Mouse (Mus musculus) splenic B cell, adult 2 months (primary cell): Measurements from ENCODE around the gene Stx7.

Experiments
- DNase-seq: peaks from one replicate; pipeline ENCODE4 v3.0.0-alpha.2; 2011; ENCODE audit warnings: low read depth, low spot score
- H3K27me3 ChIP-seq: 2 replicates; pipeline ENCODE4 v1.6.1; 2012; ENCODE audit warnings: mild to moderate bottlenecking, low read length, moderate library complexity, mixed read lengths; ENCODE audit not compliant: control insufficient read depth, poor library complexity, insufficient read depth, severe bottlenecking
- H3K36me3 ChIP-seq: 2 replicates; pipeline ENCODE4 v1.6.1; 2012; ENCODE audit warnings: mild to moderate bottlenecking, low read length, moderate library complexity, mixed read lengths; ENCODE audit not compliant: control insufficient read depth, poor library complexity, insufficient read depth, severe bottlenecking

The Stx7 gene

GRCm38 (mm10) chr10:24210075-24210474 lies 61.0 kb downstream of the Stx7 start:
- H3K27me3 ChIP-seq, result no peaks in the 10 kb centered on the region
- DNase-seq, result no peak

GRCm38 (mm10) chr10:24213297-24213696 lies 64.2 kb downstream of the Stx7 start:
- H3K27me3 ChIP-seq, result no peaks in the 10 kb centered on the region
- no peak for DNase-seq
- H3K36me3 ChIP-seq, result no peaks in the 10 kb centered on the region

More at GRCm38 (mm10) chr10:24210075-24210474, 61.0 kb downstream of the Stx7 start:
- H3K36me3 ChIP-seq, result no peaks in the 10 kb centered on the region

- no peaks in the 10 kb centered on the region for H3K27me3 ChIP-seq
- H3K36me3 ChIP-seq, result no peaks in the 10 kb centered on the region
- DNase-seq, result no peak
Measured at GRCm38 (mm10) chr10:24217558-24218268, 68.6 kb downstream of the Stx7 start.

- DNase-seq, result no peak
- Histone ChIP-seq H3K27me3 (no peaks in the 10 kb centered on the region), H3K36me3 (no peaks in the 10 kb centered on the region; the same call in 1 of the 2 replicates)
Measured at GRCm38 (mm10) chr10:24220931-24221330, 71.8 kb downstream of the Stx7 start.

GRCm38 (mm10) chr10:24222911-24223310 lies 73.8 kb downstream of the Stx7 start:
- no peaks in the 10 kb centered on the region; the same call in 1 of the 2 replicates for H3K36me3 ChIP-seq
- DNase-seq, result no peak
- no peaks in the 10 kb centered on the region for H3K27me3 ChIP-seq

- H3K27me3 ChIP-seq, result no peaks in the 10 kb centered on the region
- H3K36me3 ChIP-seq, result no peaks in the 10 kb centered on the region; the same call in 1 of the 2 replicates
- DNase-seq, result peak; percentile 5
Measured at GRCm38 (mm10) chr10:24223449-24224143, 74.5 kb downstream of the Stx7 start, which contains the start of gene Moxd1. Gene Moxd1 (plus strand): TSS chr10:24223517.

GRCm38 (mm10) chr10:24224591-24224990 lies 75.5 kb downstream of the Stx7 start:
- DNase-seq, result no peak
- Histone ChIP-seq H3K36me3 (no peaks in the 10 kb centered on the region; the same call in 1 of the 2 replicates), H3K27me3 (no peaks in the 10 kb centered on the region)

GRCm38 (mm10) chr10:24228318-24229183 lies 79.4 kb downstream of the Stx7 start:
- no peak for DNase-seq
- H3K27me3 ChIP-seq, result no peaks in the 10 kb centered on the region
- H3K36me3 ChIP-seq, result no peaks in the 10 kb centered on the region

GRCm38 (mm10) chr10:24232281-24232680 lies 83.2 kb downstream of the Stx7 start:
- DNase-seq, result no peak
- Histone ChIP-seq H3K36me3 (no peaks in the 10 kb centered on the region), H3K27me3 (no peaks in the 10 kb centered on the region)

- H3K36me3 ChIP-seq, result no peaks in the 10 kb centered on the region
- peak; percentile 1 for DNase-seq
- H3K27me3 ChIP-seq, result no peaks in the 10 kb centered on the region
Measured at GRCm38 (mm10) chr10:24235426-24236283, 86.6 kb downstream of the Stx7 start.
